Mouse (Mus musculus) G1E (cell line): ENCODE results near the gene Bahd1.

ENCODE experiments used
- CTCF ChIP-seq: IDR thresholded peaks from 2 replicates; pipeline ENCODE4 v1.5.1; 2012; ENCODE audit warnings: low read depth, low read length, inconsistent platforms, mixed read lengths
- GATA1 ChIP-seq: IDR thresholded peaks from 2 replicates; pipeline ENCODE4 v1.6.1; 2012; ENCODE audit warnings: borderline replicate concordance, low read length, inconsistent platforms, mixed read lengths
- GATA2 ChIP-seq: IDR thresholded peaks from 2 replicates; pipeline ENCODE4 v1.6.1; 2012; ENCODE audit warnings: low read depth, low read length, inconsistent platforms, borderline replicate concordance
- TAL1 ChIP-seq: conservative IDR thresholded peaks from 2 replicates; pipeline ENCODE4 v1.6.1; 2012; ENCODE audit warnings: low read depth, low read length, inconsistent platforms, mixed read lengths

DNA sequence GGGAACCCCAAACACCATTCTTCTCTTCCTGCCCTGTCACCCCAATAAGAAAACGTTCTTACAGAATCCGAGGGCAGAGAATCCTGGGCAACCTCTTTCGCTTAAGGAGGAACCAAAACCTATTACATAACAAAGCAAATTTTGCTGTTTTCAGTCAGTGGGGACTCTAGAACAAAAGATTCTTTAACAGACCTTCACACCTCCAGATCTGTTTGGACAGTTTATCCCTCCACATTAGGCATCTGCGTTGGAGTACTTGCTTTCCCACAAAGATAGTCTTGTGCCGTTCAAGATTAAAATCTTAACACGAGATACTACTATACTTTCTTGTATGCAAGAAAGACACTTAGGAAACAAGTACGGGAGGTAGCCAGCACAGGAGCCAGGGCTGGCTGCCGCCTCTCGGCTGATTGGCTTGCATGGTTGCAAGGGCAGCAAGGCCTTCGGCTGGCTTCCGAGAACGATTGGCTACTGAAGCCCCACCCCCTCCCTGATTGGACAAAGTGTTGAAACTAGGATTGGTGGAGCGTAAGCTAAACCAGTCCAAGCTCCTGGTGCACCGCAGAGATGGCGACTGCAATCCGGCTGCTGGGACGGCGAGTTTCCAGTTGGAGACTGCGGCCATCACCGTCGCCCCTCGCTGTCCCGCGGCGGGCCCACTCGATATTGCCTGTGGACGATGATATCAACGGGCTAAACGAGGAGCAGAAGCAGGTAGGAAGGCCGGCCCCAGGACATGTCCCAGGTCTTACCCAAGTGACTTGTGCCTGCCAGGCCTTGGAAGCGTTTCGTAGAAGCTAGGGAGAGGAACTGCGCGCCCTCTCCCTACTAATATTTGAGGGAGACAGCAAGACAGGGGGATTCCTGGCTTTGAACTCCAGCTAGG, 38.5 kb upstream of the Bahd1 start, which contains the start of gene Ivd:
- TF ChIP-seq TAL1: no peak
- TF ChIP-seq GATA1: no peak
- TF ChIP-seq CTCF: no peak
- TF ChIP-seq GATA2: no peak
